Mouse (Mus musculus) adrenal gland (tissue): ENCODE measurements around the gene Mmp9.

Experiments
- intact Hi-C: fragments of 180-260 bp; cut with DNase I; formaldehyde crosslinking; loops from one replicate; pipeline ENCODE4 v1.15.1; 2025

The Mmp9 gene

GRCm38 (mm10) chr2:164912151-164912550, 28.4 kb upstream of the Mmp9 start:
- intact Hi-C loops, result no loop called here

- intact Hi-C loops, result no loop called here
Observed at GRCm38 (mm10) chr2:164912749-164913427, 27.7 kb upstream of the Mmp9 start.

GRCm38 (mm10) chr2:164913428-164913786, 27.2 kb upstream of the Mmp9 start:
- intact Hi-C loops, result no loop called here

GRCm38 (mm10) chr2:164916820-164917219, 23.8 kb upstream of the Mmp9 start:
- intact Hi-C loops, result no loop called here

GRCm38 (mm10) chr2:164917371-164917770, 23.2 kb upstream of the Mmp9 start:
- intact Hi-C loops, result no loop called here

- intact Hi-C loops, result no loop called here
Observed at GRCm38 (mm10) chr2:164918325-164918724, 22.3 kb upstream of the Mmp9 start.

- intact Hi-C loops, result loop anchor here (5.0 kb wide), 1 partner anchor 110 kb away; the partner anchor contains the start of gene Ncoa5
Observed at GRCm38 (mm10) chr2:164921984-164922383, 18.6 kb upstream of the Mmp9 start.

- intact Hi-C loops, result loop anchor here (5.0 kb wide), 1 partner anchor 109 kb away; the partner anchor contains the start of gene Ncoa5
Observed at GRCm38 (mm10) chr2:164923291-164923690, 17.3 kb upstream of the Mmp9 start.

GRCm38 (mm10) chr2:164924100-164924857, 16.3 kb upstream of the Mmp9 start:
- intact Hi-C loops, result loop anchor here (5.0 kb wide), 1 partner anchor 108 kb away; the partner anchor contains the start of gene Ncoa5

GRCm38 (mm10) chr2:164930706-164931581, 9.6 kb upstream of the Mmp9 start:
- intact Hi-C loops, result no loop called here

GRCm38 (mm10) chr2:164933534-164933933, 7.0 kb upstream of the Mmp9 start:
- intact Hi-C loops, result no loop called here

- intact Hi-C loops, result no loop called here
Observed at GRCm38 (mm10) chr2:164935991-164936390, 4.6 kb upstream of the Mmp9 start.

GRCm38 (mm10) chr2:164938146-164939091, 2.2 kb upstream of the Mmp9 start:
- intact Hi-C loops, result no loop called here

GRCm38 (mm10) chr2:164939106-164939505, 1.5 kb upstream of the Mmp9 start:
- intact Hi-C loops, result no loop called here

GRCm38 (mm10) chr2:164942692-164943290, 2.2 kb downstream of the Mmp9 start:
- intact Hi-C loops, result no loop called here

GRCm38 (mm10) chr2:164947506-164947905, 6.9 kb downstream of the Mmp9 start:
- intact Hi-C loops, result no loop called here

- intact Hi-C loops, result no loop called here
Observed at GRCm38 (mm10) chr2:164947930-164948329, 7.3 kb downstream of the Mmp9 start.

- intact Hi-C loops, result no loop called here
Observed at GRCm38 (mm10) chr2:164948962-164949361, 8.4 kb downstream of the Mmp9 start.

GRCm38 (mm10) chr2:164950501-164950900, 9.9 kb downstream of the Mmp9 start:
- intact Hi-C loops, result no loop called here

- intact Hi-C loops, result no loop called here
Observed at GRCm38 (mm10) chr2:164951745-164952144, 11.2 kb downstream of the Mmp9 start.
